Mouse (Mus musculus) cerebellum, postnatal 14 days (tissue): ENCODE data around the gene Scnn1a.

Source experiments
- DNase-seq, 2 experiments: peaks; one replicate each; pipeline ENCODE4 v3.0.0; 2021; ENCODE audit warnings: mixed read lengths in 2 of 2

Gene Scnn1a

DNA sequence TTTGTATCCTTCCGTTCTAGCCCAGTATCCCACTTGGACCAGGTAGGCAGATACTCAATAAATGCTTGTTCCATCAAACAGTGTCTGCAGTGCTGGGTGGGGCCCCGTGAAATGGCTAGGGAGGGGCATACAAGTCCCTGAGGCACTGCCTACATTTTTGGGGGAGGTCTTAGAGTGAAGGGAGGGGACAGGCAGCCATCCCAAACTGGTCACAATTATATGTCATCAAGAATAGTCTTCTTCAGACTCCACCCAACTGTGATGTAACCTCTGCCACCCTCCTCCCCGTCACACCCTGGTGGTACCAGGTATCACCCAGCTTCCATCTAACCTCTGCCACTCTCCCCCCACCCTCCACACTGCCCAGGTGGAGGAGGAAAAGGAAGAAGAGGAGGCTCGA, 24.4 kb downstream of the Scnn1a start:
- DNase-seq = no peak

GRCm38 (mm10) chr6:125345625-125346024, 25.2 kb downstream of the Scnn1a start:
- no peak for DNase-seq

DNA sequence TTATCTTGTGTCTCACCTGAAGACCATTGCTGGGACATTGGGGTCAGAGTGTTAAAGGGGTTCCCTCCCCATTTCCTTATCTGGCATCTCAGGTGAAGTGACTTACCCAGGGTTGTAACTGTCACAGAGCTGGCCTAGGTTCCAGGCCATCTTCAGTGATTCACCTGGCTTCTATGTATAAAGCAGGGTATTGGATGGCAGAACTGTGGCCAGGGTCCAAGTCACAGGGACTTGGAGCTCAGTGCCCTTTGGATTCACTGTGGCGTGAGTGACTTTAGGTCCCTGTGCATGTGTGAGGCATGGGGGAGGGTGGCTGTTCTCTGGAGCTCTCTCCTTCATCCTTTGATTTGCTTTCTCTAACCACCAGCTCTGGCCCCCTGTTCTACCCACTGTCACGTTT, 25.6 kb downstream of the Scnn1a start:
- no peak for DNase-seq

- no peak for DNase-seq
Measured at GRCm38 (mm10) chr6:125348721-125349574, 28.5 kb downstream of the Scnn1a start, which contains the start of gene Tnfrsf1a. TSS of gene Tnfrsf1a (plus strand) at chr6:125349362.

DNA sequence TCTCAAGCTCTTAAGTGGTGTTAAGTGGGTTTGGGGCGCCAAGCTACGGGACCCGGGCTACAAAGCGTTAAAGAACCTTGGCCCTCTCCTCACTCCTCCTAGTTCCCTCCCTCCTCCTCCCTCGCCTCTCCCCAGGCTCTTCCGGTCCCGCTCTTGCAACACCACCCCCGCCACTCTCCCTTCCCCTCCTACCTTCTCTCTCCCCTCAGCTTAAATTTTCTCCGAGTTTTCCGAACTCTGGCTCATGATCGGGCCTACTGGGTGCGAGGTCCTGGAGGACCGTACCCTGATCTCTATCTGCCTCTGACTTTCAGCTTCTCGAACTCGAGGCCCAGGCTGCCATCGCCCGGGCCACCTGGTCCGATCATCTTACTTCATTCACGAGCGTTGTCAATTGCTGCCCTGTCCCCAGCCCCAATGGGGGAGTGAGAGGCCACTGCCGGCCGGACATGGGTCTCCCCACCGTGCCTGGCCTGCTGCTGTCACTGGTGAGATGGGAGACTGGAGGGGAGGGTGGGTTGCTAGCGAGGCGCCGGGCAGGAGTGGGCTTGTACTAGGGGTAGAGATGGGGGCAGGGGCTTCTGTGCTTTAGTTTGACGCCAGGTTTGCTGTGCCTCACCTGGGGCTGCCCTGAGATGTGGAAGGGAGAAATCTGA, 29.2 kb downstream of the Scnn1a start:
- peak in 1 of 2 experiments; percentile 28 for DNase-seq

DNA sequence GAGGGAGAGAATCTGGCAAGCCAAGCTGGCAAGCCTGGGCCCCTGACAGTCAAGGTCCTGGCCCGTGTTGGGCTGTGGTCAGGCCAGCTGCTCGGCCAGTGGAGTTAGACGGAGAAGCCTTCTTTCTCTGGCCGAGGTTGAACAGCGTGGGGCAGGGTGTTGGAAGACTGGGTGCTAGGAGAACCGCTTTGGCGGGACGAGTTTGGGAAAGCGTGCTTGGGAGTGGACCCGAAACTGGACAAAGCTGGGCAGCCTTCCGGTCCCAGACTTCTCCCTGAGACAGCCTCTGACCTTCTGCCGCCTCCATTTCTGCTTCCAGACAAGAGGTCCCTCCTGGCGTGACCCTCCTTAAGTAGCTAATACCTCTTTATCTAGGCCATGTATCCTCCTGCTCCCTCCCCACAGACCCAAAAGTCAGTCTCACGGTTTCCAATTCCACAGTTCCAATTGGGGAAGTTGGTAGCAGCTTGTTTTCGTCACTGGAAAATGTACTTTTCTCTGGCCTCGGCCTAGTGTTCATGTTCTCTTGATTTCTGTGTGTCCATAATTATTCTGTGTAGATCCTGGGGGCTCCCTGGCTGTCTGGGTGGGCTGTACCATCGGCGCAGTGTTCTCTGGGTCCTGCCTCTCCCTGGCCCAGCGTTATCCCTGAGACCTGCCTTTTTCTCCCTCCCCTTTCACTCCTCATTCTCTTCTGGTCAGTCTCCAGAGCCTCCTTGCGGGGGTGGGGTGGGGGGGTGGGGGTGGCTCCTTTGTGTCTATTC, 30.0 kb downstream of the Scnn1a start:
- peak in 1 of 2 experiments; percentile 35 for DNase-seq

- no peak for DNase-seq
Measured at GRCm38 (mm10) chr6:125350995-125351324, 30.5 kb downstream of the Scnn1a start.

GRCm38 (mm10) chr6:125351368-125352045, 31.0 kb downstream of the Scnn1a start:
- no peak for DNase-seq

DNA sequence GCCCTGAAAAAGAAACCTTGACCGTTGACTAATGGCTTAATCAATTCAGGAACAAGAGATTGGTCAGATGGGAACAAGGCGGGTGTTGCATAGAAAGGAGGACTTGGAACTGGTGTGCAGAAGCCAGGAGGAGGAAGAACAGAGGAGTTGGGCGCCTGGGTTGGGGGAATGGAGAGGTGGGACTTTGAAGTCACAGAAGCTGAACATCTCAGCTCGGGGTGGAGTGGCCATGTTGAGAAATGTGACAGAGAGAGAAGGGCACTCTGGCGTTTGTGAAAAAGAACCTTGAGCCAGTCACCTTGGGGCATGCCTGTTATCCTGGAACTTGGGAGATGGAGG, 31.6 kb downstream of the Scnn1a start:
- DNase-seq = no peak

DNA sequence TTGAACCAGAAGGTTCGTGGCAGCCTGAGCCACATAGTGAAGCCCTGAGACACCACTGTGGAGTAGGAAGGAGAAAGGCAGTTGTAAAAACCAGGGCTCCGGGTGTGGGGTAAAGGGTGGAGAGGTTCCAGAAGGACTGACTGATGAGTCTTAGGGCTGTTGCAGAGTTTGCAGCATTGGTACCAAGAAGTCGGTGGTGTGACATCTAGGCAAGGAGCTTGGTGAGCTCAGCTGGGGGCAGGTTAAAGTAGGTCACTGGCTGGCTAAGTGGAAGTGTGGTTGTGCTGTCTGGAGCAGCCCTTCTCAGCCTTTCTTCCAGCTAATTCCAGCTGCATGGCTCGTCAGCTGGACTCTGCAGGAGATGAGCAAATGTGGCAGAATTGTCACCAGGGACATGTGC, 32.4 kb downstream of the Scnn1a start:
- no peak for DNase-seq

- DNase-seq = no peak
Measured at GRCm38 (mm10) chr6:125353221-125353620, 32.8 kb downstream of the Scnn1a start.

DNA sequence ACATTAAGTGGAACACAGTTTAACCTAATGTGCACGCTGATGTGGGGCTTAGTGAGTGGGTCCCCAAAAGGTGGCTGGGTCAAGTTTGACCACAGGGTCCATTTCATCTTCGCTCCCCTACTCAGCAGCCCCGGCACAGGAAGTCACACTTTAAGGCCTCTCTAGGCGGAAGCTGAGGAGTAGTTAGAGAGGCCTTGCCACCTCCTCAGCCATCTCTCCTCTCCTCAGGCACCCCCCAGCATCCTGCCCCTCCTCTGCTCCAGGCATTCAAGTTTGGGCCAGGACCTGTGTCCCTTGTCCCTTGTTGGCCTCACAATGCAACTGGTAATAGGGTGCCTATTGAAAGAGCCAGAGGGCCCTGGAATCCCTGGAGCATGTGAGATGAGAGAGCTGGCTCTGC, 33.2 kb downstream of the Scnn1a start:
- DNase-seq = no peak

GRCm38 (mm10) chr6:125354352-125355151, 34.1 kb downstream of the Scnn1a start:
- peak; percentile 9 to 37 for DNase-seq

GRCm38 (mm10) chr6:125355197-125355741, 34.8 kb downstream of the Scnn1a start:
- DNase-seq = no peak

DNA sequence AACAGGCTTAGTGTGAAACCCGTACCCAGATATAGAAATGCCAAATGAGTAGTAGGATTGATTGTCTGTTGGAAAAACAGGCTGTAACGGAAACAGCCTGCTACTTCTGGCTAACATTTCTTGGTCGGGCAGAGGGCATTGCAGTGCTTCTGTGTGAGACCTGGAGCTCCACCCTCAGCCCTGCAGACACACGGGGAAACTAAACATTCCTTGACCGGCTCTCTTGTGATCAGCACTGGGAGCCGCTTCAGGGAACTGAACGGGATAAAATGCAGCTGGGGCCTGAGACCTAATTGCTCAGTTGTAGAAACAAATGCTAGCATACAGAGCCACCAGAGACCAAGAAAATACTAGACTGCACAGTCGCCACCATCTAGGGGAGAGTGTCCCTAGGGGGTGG, 35.8 kb downstream of the Scnn1a start:
- no peak for DNase-seq

GRCm38 (mm10) chr6:125357334-125357733, 36.9 kb downstream of the Scnn1a start:
- DNase-seq = no peak

- no peak for DNase-seq
Measured at GRCm38 (mm10) chr6:125359999-125360398, 39.5 kb downstream of the Scnn1a start.

- DNase-seq = no peak
Measured at GRCm38 (mm10) chr6:125360846-125361245, 40.4 kb downstream of the Scnn1a start.

DNA sequence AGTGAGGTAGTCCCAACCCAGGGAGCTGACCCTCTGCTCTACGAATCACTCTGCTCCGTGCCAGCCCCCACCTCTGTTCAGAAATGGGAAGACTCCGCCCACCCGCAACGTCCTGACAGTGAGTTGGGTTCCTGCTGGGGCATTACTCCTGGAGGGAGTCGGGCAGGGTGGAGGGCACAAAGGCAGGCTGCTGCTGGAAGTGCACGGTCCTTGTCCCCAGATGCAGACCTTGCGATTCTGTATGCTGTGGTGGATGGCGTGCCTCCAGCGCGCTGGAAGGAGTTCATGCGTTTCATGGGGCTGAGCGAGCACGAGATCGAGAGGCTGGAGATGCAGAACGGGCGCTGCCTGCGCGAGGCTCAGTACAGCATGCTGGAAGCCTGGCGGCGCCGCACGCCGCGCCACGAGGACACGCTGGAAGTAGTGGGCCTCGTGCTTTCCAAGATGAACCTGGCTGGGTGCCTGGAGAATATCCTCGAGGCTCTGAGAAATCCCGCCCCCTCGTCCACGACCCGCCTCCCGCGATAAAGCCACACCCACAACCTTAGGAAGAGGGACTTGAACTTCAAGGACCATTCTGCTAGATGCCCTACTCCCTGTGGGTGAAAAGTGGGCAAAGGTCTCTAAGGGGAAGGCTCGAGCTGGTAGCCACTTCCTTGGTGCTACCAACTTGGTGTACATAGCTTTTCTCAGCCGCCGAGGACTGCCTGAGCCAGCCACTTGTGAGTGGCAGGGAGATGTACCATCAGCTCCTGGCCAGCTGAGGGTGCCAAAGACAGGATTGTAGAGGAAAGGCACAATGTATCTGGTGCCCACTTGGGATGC, 41.2 kb downstream of the Scnn1a start:
- DNase-seq = peak; percentile 49 to 71

DNA sequence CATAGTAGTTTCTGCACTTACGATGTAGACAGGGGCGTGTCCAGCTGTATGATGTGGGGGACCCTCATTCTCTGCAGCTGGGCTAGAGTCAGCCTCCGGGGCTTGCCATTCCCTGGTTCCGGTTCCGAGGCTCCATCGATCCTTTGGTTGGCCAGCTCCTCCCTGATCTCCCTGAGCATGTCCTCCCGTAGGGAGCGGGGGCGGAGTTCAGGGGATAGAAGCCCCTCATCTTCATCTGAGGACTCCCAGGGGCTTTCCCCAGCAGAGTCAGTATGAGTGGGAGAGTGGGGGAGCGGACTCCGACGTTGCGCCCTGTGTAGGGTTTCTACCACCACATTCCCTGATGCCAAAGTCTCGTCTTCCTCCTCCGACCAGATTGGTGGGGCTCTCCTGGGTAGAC, 42.6 kb downstream of the Scnn1a start:
- no peak for DNase-seq
